Mouse (Mus musculus) liver, embryonic 16.5 days (tissue): Measurements from ENCODE around the gene Palld. TPM values are rescaled to one million over a fixed set of nuclear protein-coding genes. Genes with fewer than 3 reads are reported as not detected.

Source experiments
- ATAC-seq: fragments of 200-750 bp; cut with Nextera tagmentation; 2 replicates; pipeline ENCODE4 v1.8.0; 2017; ENCODE audit warnings: low read depth, mild to moderate bottlenecking, moderate number of reproducible peaks, moderate library complexity
- H3K27ac ChIP-seq: fragments of 300-500 bp; sonication (generic); 2 replicates; pipeline ENCODE4 v1.5.1; 2014; ENCODE audit warnings: mild to moderate bottlenecking, low read length
- H3K27me3 ChIP-seq: fragments of 300-500 bp; sonication (generic); 2 replicates; pipeline ENCODE4 v1.6.1; 2014; ENCODE audit warnings: low read depth, low read length, mixed read lengths; ENCODE audit not compliant: control insufficient read depth, insufficient read depth
- H3K36me3 ChIP-seq: fragments of 300-500 bp; sonication (generic); 2 replicates; pipeline ENCODE4 v1.6.1; 2014; ENCODE audit warnings: mild to moderate bottlenecking; ENCODE audit not compliant: control insufficient read depth, insufficient read depth
- H3K4me1 ChIP-seq: fragments of 300-500 bp; sonication (generic); 2 replicates; pipeline ENCODE4 v1.6.1; 2014; ENCODE audit warnings: low read depth, low read length, mixed read lengths; ENCODE audit not compliant: control insufficient read depth
- H3K4me2 ChIP-seq: fragments of 300-500 bp; sonication (generic); 2 replicates; pipeline ENCODE4 v1.6.1; 2014; ENCODE audit warnings: low read depth, low read length, mixed read lengths
- H3K4me3 ChIP-seq: fragments of 300-500 bp; sonication (generic); 2 replicates; pipeline ENCODE4 v1.5.1; 2014; ENCODE audit warnings: low read depth, mild to moderate bottlenecking, low read length
- H3K9ac ChIP-seq: fragments of 300-500 bp; sonication (generic); 2 replicates; pipeline ENCODE4 v1.6.1; 2014; ENCODE audit warnings: low read depth, low read length
- H3K9me3 ChIP-seq: fragments of 300-500 bp; sonication (generic); replicated peaks from 2 replicates; pipeline ENCODE4 v1.6.1; 2016; ENCODE audit warnings: low read length; ENCODE audit not compliant: control insufficient read depth
- WGBS: fragments of 180-500 bp; shearing (Covaris S2); extraction: QIAGEN DNeasy Blood & Tissue Kit; methylation state at CpG from one replicate; pipeline ENCODE4 v1.1.7; 2014; ENCODE audit not compliant: insufficient replicate concordance; 5-methylcytosine and 5-hydroxymethylcytosine counted together
- polyA plus RNA-seq: library from polyadenylated mRNA; unstranded; fragments of >200 nt; fragmentation: Nextera tagmentation; extraction: Ambion mirVana; gene quantifications from 2 replicates; pipeline ENCODE4 v1.2.1, GENCODE M21; 2015

Gene Palld
- polyA plus RNA-seq, 1 experiment from 2014 or later = 7.3 TPM

DNA sequence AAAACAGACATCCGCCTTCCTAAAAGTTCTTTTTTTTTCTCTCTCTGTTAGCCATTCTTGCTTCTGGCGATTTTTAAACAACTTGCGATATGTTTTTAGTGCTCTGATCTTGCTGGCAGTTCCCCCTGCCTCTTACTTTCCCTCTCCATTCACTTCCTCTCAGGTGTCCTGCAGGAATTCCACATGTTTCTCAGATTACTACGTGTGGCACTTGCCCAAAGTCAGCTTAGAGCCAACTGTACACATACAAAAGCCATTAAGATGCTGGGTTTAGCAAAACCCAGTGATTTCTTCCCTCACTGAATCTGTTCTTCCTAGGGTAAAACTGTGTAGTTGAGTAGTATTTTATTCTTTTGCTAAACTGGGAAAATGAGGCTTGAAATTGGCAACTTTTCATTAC, 57.9 kb downstream of the Palld start:
- Histone ChIP-seq H3K27me3 (no peaks in the 10 kb centered on the region), H3K4me2 (no peak overlapping the region), H3K36me3 (no peaks in the 10 kb centered on the region), H3K9me3 (no peaks in the 10 kb centered on the region), H3K4me1 (no peaks in the 10 kb centered on the region), H3K4me3 (no peak overlapping the region), H3K27ac (no peak overlapping the region), H3K9ac (no peak overlapping the region)
- 74% methylated on average over 4 of the region's 4 CpGs for WGBS
- ATAC-seq = no peak

DNA sequence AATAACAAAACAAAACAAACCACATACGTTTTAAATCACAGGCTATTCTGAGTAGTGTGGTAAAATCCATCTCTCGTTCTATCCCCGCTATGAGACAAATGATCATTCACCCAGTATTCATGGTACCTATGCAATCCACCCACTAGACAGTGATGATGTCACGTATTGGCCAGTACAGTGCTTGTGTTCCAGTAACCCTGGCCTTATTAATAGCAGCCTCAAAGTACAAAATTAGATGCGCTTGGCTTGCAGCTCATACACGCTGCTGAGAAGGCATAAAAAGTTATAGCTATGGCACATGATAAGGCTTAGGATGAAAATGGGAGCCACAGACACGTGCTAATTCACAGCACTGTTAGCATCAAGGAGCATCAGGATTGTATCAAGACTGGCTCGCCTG, 58.7 kb downstream of the Palld start:
- H3K4me1 ChIP-seq = no peaks in the 10 kb centered on the region
- H3K9me3 ChIP-seq = no peaks in the 10 kb centered on the region
- no peak overlapping the region for H3K9ac ChIP-seq
- no peaks in the 10 kb centered on the region for H3K27me3 ChIP-seq
- no peak overlapping the region for H3K4me2 ChIP-seq
- ATAC-seq = no peak
- H3K27ac ChIP-seq = no peak overlapping the region
- 59% methylated on average over 8 of the region's 8 CpGs for WGBS
- H3K36me3 ChIP-seq = no peaks in the 10 kb centered on the region
- no peak overlapping the region for H3K4me3 ChIP-seq

- H3K27me3 ChIP-seq = no peaks in the 10 kb centered on the region
- no peak overlapping the region for H3K4me3 ChIP-seq
- no peak for ATAC-seq
- no peak overlapping the region for H3K9ac ChIP-seq
- no peak overlapping the region for H3K27ac ChIP-seq
- no peaks in the 10 kb centered on the region for H3K9me3 ChIP-seq
- H3K36me3 ChIP-seq = no peaks in the 10 kb centered on the region
- WGBS = 55% methylated on average over 3 of the region's 3 CpGs
- no peak overlapping the region for H3K4me2 ChIP-seq
- no peaks in the 10 kb centered on the region for H3K4me1 ChIP-seq
Measured at GRCm38 (mm10) chr8:61833211-61833610, 69.3 kb downstream of the Palld start.

DNA sequence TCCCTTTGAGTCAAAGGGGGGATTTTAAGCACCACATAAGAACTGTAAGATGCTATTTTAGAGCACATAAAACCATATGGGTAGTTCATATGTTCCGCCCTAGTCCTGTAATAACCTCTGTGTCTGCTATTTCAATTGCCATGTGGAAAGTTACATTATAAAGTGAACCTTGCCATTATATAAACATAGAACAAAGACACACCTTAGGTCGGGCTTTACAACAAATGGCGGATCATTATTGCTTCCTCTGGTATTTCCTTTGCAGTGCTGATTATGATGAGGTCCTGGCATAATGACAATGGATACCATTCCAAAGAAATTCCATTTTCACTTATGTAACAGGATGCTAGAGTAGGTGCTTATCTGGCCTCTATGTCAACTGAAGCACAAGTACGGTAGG, 70.5 kb downstream of the Palld start:
- Histone ChIP-seq H3K27ac (no peak overlapping the region), H3K27me3 (no peaks in the 10 kb centered on the region), H3K4me1 (no peaks in the 10 kb centered on the region), H3K4me2 (no peak overlapping the region), H3K36me3 (no peaks in the 10 kb centered on the region), H3K9ac (no peak overlapping the region), H3K4me3 (no peak overlapping the region), H3K9me3 (no peaks in the 10 kb centered on the region)
- 55% methylated on average over 4 of the region's 4 CpGs for WGBS
- ATAC-seq = no peak

DNA sequence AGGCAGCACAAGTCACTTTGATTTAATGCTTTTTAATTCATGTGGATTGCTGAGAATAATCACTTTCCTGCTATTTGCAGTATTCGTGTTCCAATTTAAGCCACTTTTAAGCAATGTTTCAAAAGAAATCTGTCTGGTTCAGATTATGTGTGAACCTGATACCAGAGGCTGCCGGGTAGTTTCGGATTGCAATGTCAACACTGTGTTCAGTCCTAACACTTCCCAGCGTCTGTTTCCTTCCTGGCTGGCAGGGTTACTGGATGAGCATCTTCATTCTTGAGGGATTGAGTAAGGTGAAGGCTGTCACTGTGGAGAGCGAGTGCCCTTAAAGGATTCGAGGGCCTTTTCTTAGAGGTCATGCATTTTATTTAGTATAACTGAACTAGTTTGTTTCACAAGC, 71.7 kb downstream of the Palld start:
- no peaks in the 10 kb centered on the region for H3K4me1 ChIP-seq
- H3K9me3 ChIP-seq = no peaks in the 10 kb centered on the region
- no peaks in the 10 kb centered on the region for H3K27me3 ChIP-seq
- no peak overlapping the region for H3K27ac ChIP-seq
- no peak overlapping the region for H3K9ac ChIP-seq
- 39% methylated on average over 6 of the region's 6 CpGs for WGBS
- ATAC-seq = no peak
- no peak overlapping the region for H3K4me2 ChIP-seq
- H3K36me3 ChIP-seq = no peaks in the 10 kb centered on the region
- no peak overlapping the region for H3K4me3 ChIP-seq

DNA sequence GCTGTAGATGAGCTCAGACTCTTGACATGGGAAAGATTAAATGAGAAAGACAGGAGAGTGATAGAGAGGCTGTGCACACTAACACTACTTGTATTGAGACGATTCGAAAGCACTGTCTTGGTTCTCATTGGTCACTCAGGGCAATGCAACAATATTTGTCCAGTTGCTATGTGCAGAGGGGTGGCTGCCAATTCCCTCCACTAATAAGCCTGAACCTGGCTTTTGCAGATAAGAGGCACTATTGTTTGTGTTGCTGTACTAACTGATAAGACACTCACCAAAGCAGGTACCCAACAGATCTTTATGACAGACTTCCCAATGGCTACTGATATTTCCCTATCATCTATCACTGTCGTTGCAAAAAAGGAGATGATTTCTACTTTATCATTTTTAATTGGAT, 77.9 kb downstream of the Palld start:
- H3K4me2 ChIP-seq = no peak overlapping the region
- no peaks in the 10 kb centered on the region for H3K9me3 ChIP-seq
- H3K4me3 ChIP-seq = no peak overlapping the region
- 0 out of 2 replicates have a peak, but pooled peaks have one; percentile 24 for ATAC-seq
- no peaks in the 10 kb centered on the region for H3K27me3 ChIP-seq
- H3K4me1 ChIP-seq = no peaks in the 10 kb centered on the region
- H3K36me3 ChIP-seq = no peaks in the 10 kb centered on the region
- H3K27ac ChIP-seq = no peak overlapping the region
- 33% methylated on average over 3 of the region's 3 CpGs for WGBS
- H3K9ac ChIP-seq = no peak overlapping the region

- Histone ChIP-seq H3K36me3 (no peaks in the 10 kb centered on the region), H3K27ac (no peak overlapping the region), H3K4me2 (no peak overlapping the region), H3K9me3 (no peaks in the 10 kb centered on the region), H3K4me3 (no peak overlapping the region), H3K27me3 (no peaks in the 10 kb centered on the region), H3K9ac (no peak overlapping the region), H3K4me1 (no peaks in the 10 kb centered on the region)
- ATAC-seq = no peak
- WGBS = 49% methylated on average over 5 of the region's 5 CpGs
Measured at GRCm38 (mm10) chr8:61823157-61823556, 79.3 kb downstream of the Palld start.

DNA sequence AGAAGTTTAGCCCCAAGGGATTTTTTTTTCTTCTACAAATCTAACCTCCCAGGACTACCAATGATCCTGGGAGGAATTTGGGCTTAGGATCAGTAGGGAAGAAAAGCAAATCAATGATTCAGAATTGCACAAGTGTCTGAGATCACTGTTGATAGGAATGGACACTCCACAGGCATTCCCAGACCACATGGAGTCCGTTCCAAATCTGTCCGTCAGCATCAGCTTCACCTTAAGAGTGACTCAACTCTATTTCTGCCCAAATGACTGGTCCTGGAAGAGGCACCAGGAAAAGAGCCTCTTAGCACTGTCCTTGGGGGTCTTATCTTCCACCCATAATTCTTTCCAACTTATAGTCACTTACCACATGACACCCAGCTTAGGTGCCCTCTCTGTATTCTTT, 98.7 kb downstream of the Palld start:
- no peak overlapping the region for H3K9ac ChIP-seq
- no peaks in the 10 kb centered on the region for H3K27me3 ChIP-seq
- no peak overlapping the region for H3K4me2 ChIP-seq
- WGBS = 65% methylated on average over 2 of the region's 2 CpGs
- H3K4me1 ChIP-seq = no peaks in the 10 kb centered on the region
- no peaks in the 10 kb centered on the region for H3K36me3 ChIP-seq
- no peak for ATAC-seq
- H3K4me3 ChIP-seq = no peak overlapping the region
- no peaks in the 10 kb centered on the region for H3K9me3 ChIP-seq
- H3K27ac ChIP-seq = no peak overlapping the region

- no peak overlapping the region for H3K4me3 ChIP-seq
- ATAC-seq = no peak
- H3K27ac ChIP-seq = no peak overlapping the region
- no peak overlapping the region for H3K9ac ChIP-seq
- WGBS = 69% methylated on average over 2 of the region's 2 CpGs
- H3K36me3 ChIP-seq = no peaks in the 10 kb centered on the region
- H3K27me3 ChIP-seq = no peaks in the 10 kb centered on the region
- no peak overlapping the region for H3K4me2 ChIP-seq
- H3K4me1 ChIP-seq = no peaks in the 10 kb centered on the region
- no peaks in the 10 kb centered on the region for H3K9me3 ChIP-seq
Measured at GRCm38 (mm10) chr8:61802840-61803239, 99.7 kb downstream of the Palld start.
